Mouse (Mus musculus) lung, embryonic 15.5 days (tissue): ENCODE measurements around the gene Wnt3a. TPM values are rescaled to one million over a fixed set of nuclear protein-coding genes. Genes with fewer than 3 reads are reported as not detected.

Experiments used
- ATAC-seq: fragments of 200-750 bp; cut with Nextera tagmentation; 2 replicates; pipeline ENCODE4 v1.8.0; 2017; ENCODE audit warnings: moderate number of reproducible peaks, borderline replicate concordance; ENCODE audit not compliant: low FRiP score, low TSS enrichment; ENCODE audit errors: extremely low read depth
- H3K27ac ChIP-seq: fragments of 300-500 bp; sonication (generic); 2 replicates; pipeline ENCODE4 v1.5.1; 2015; ENCODE audit warnings: moderate library complexity, mild to moderate bottlenecking, inconsistent platforms
- H3K27me3 ChIP-seq: fragments of 300-500 bp; sonication (generic); 2 replicates; pipeline ENCODE4 v1.6.1; 2015; ENCODE audit warnings: inconsistent platforms
- H3K36me3 ChIP-seq: fragments of 300-500 bp; sonication (generic); 2 replicates; pipeline ENCODE4 v1.6.1; 2015; ENCODE audit warnings: inconsistent platforms
- H3K4me1 ChIP-seq: fragments of 300-500 bp; sonication (generic); 2 replicates; pipeline ENCODE4 v1.6.1; 2015; ENCODE audit warnings: inconsistent platforms
- H3K4me2 ChIP-seq: fragments of 300-500 bp; sonication (generic); 2 replicates; pipeline ENCODE4 v1.6.1; 2015; ENCODE audit warnings: inconsistent platforms, mild to moderate bottlenecking, moderate library complexity
- H3K4me3 ChIP-seq: fragments of 300-500 bp; sonication (generic); 2 replicates; pipeline ENCODE4 v1.5.1; 2015; ENCODE audit warnings: mild to moderate bottlenecking, inconsistent platforms
- H3K9ac ChIP-seq: fragments of 300-500 bp; sonication (generic); 2 replicates; pipeline ENCODE4 v1.6.1; 2015; ENCODE audit warnings: inconsistent platforms
- H3K9me3 ChIP-seq: fragments of 300-500 bp; sonication (generic); 2 replicates; pipeline ENCODE4 v1.6.1; 2016; ENCODE audit warnings: inconsistent platforms
- WGBS: fragments of 180-500 bp; shearing (Covaris S2); methylation state at CpG from one replicate; pipeline ENCODE4 v1.1.7; 2015; 5-methylcytosine and 5-hydroxymethylcytosine counted together
- polyA plus RNA-seq: library from polyadenylated mRNA; unstranded; fragments of >200 nt; fragmentation: Nextera tagmentation; extraction: Ambion mirVana; gene quantifications from 2 replicates; pipeline ENCODE4 v1.2.1, GENCODE M21; 2015

Gene Wnt3a
- polyA plus RNA-seq, 1 experiment from 2014 or later: 0.14 TPM

DNA sequence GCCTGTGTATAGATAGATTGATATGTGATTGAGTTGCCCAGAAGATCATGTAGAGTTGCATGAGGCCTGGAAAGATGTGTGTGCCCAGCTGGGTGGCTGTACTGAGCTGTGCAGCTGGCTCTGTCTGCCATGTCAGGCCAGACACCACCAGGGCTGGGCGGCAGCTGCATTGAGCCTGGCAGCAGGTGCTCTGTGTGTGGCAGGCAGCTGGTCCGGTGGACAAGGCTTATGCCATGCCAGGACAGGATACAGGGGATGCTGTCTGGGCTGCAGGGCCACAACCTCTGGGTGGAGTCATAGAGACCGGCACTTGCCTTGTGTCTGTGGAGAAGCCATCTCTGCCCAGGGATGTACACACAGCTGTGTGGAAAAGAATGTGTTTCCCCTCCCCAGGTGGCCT is 32.4 kb upstream of the Wnt3a start:
- H3K27me3 ChIP-seq: no peaks in the 10 kb centered on the region
- 70% methylated on average over 3 of the region's 3 CpGs for WGBS
- no peaks in the 10 kb centered on the region for H3K9me3 ChIP-seq
- no peaks in the 10 kb centered on the region for H3K36me3 ChIP-seq
- H3K4me2 ChIP-seq: no peak overlapping the region
- H3K27ac ChIP-seq: no peak overlapping the region
- no peak overlapping the region for H3K9ac ChIP-seq
- H3K4me1 ChIP-seq: peaks cover 10% of the 10 kb centered on the region
- ATAC-seq: no peak
- no peak overlapping the region for H3K4me3 ChIP-seq

DNA sequence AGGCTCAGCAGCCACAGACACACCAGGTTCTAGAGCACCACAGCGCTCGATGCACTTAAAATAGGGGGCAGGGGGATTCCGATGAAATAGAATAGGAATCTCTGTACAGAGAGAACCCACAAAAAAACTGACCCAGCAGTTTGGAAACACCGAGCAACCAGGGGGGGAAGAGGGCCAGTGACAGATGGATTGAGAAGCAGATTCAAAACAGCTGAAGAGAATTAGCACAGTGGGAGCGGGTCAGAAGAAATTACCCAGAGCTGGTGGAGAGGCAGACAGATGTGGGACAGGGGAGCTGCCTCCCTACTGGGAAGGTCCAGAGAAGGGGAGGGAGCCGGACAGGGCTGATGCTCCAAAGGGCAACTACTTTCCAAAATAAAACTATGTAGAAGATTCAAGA is 26.0 kb upstream of the Wnt3a start:
- WGBS: 58% methylated on average over 6 of the region's 6 CpGs
- peaks cover 8% of the 10 kb centered on the region; the same call in 1 of the 2 replicates for H3K27me3 ChIP-seq
- H3K4me2 ChIP-seq: no peak overlapping the region
- peaks cover 17% of the 10 kb centered on the region for H3K4me1 ChIP-seq
- H3K4me3 ChIP-seq: no peak overlapping the region
- no peaks in the 10 kb centered on the region for H3K36me3 ChIP-seq
- H3K9ac ChIP-seq: no peak overlapping the region
- H3K9me3 ChIP-seq: no peaks in the 10 kb centered on the region
- ATAC-seq: no peak
- H3K27ac ChIP-seq: no peak overlapping the region

DNA sequence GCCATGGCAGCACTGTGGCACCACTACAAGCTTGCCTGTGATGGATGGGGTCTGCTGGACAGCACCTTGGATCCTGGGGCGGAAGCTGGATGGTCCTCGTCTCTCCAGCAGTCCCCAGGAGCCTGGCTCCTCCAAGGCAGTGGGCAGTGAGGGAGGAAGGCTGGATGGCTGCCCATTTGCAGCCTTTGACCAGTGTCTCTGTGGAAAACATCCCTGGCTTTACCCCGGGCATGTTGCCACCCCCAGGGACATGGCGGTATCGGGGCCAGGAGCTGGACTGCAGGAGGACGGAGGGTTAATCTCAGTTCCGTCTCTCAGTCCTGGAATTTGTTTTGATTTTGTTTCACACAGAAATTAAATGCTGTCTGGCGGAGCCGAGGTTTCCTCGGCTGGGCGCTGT is 23.4 kb upstream of the Wnt3a start:
- H3K9ac ChIP-seq: no peak overlapping the region

DNA sequence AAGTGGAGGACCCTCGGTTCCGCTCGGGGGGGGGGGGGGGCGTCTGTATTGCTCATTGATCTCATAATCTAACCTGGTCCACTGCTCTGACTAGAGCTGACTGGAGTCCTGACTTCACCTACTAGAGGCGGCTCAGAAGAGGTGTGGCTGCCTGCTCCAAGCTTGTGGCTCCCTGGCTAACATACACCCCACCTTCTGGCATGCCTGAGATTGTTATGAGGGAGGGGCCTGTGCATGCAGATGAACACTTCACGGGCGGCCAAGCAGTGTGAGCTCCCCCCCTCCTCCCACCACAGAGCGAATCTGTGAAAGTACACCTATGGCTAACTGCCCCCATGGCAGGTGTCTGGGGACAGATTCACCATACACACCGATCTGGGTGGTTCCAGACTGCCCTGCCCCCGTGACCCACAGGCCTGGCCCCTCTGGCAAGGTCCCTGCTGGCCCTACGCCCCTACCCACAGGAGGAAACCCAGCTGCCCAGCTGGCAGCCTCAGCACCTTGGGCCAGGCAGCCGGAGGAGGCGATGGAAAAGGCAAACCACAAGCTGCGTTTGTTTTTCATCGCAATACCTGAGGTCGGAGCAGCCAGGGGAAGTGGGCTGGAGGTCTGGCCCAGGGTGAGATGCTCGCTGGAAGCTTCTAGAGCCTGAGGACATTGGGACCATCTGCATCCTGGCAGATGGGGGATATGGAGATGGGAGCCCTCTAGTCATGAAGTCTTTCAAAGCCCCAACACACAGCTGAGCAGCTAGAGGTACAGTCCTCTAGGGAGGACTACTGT is 22.7 kb upstream of the Wnt3a start:
- Histone ChIP-seq H3K27ac (no peak overlapping the region), H3K9ac (no peak overlapping the region), H3K36me3 (no peaks in the 10 kb centered on the region), H3K4me2 (no peak overlapping the region), H3K4me3 (no peak overlapping the region), H3K9me3 (no peaks in the 10 kb centered on the region), H3K27me3 (peaks cover 36% of the 10 kb centered on the region), H3K4me1 (peaks cover 37% of the 10 kb centered on the region)
- ATAC-seq: peak; percentile 9; the same call in 1 of the 2 replicates
- 43% methylated on average over 17 of the region's 17 CpGs for WGBS

More for the DNA sequence above, 23.4 kb upstream of the Wnt3a start:
- Histone ChIP-seq H3K4me3 (no peak overlapping the region), H3K27ac (no peak overlapping the region), H3K27me3 (peaks cover 29% of the 10 kb centered on the region), H3K36me3 (no peaks in the 10 kb centered on the region), H3K4me1 (peaks cover 29% of the 10 kb centered on the region), H3K4me2 (no peak overlapping the region), H3K9me3 (no peaks in the 10 kb centered on the region)
- 42% methylated on average over 11 of the region's 11 CpGs for WGBS
- no peak for ATAC-seq

DNA sequence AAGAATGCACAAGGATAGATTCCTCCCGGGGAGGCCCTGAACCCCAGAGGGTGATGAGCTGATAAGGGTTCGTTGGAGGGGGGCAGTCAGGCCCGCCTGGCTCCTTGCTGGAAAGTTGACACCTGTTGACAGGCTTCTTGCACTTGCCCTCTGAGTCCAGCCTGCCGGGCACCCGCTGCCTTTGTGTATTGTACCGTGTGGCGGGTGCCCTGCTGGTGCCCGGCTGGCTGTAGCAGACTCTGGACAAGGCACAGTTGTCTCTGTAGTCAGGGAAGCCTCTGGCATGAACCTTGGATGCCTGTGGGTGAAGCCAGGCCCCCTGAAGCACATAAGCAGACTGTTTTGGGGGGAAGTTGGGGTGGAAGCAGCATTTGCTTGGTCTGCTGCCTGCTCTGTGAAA is 21.9 kb upstream of the Wnt3a start:
- Histone ChIP-seq H3K36me3 (no peaks in the 10 kb centered on the region), H3K4me2 (no peak overlapping the region), H3K9ac (no peak overlapping the region), H3K4me3 (no peak overlapping the region), H3K27me3 (peaks cover 44% of the 10 kb centered on the region), H3K4me1 (peaks cover 43% of the 10 kb centered on the region), H3K9me3 (no peaks in the 10 kb centered on the region), H3K27ac (no peak overlapping the region)
- WGBS: 28% methylated on average over 8 of the region's 8 CpGs
- no peak for ATAC-seq

DNA sequence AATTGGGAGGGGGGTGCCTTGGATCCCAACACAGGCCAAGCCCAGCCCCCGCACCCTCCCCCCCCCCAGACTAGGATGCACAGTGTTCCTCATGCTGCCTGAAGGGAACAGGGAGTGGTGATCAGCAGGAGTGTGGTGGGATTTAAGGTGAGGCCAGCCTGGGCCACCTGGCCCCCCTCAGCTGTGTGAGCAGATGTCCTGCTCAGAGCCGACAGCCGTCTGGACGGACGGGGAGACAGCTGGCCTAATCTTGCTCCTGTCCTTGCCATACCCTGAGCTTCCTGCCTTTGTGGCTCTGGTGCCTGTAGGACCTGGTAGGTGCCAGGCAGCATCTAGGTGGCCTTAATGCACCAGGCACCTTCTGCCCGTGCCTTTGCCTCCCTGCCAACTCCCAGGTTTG is 21.5 kb upstream of the Wnt3a start:
- H3K4me1 ChIP-seq: peaks cover 47% of the 10 kb centered on the region
- 54% methylated on average over 6 of the region's 6 CpGs for WGBS

DNA sequence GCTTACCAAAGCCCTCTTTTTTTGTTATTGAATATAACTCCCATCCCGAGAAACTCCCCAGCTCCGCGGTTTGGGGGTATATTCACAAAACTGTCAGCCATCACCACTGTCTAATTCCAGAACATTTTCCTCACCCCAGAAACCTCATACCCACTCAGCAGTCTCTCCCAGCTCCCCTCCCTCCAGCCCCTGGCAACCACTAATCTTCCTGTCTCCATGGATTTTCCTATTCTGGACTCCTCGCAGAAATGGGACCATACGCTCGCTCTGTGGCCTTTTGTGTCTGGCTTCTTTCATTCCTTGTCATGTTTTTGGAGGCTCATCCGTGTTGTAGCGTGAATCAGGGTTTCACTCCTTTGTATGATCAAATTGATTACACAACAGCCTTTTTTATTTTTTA is 19.4 kb upstream of the Wnt3a start:
- H3K36me3 ChIP-seq: no peaks in the 10 kb centered on the region
- no peak for ATAC-seq
- H3K9ac ChIP-seq: no peak overlapping the region
- H3K4me1 ChIP-seq: peaks cover 66% of the 10 kb centered on the region
- H3K4me3 ChIP-seq: no peak overlapping the region
- no peaks in the 10 kb centered on the region for H3K9me3 ChIP-seq
- 73% methylated on average over 8 of the region's 8 CpGs for WGBS
- H3K4me2 ChIP-seq: no peak overlapping the region
- H3K27ac ChIP-seq: 0 out of 2 replicates have a peak overlapping the region, but pooled peaks have one; percentile 70
- peaks cover 69% of the 10 kb centered on the region for H3K27me3 ChIP-seq

More for the DNA sequence above, 21.5 kb upstream of the Wnt3a start:
- H3K36me3 ChIP-seq: no peaks in the 10 kb centered on the region
- H3K9ac ChIP-seq: no peak overlapping the region
- no peak overlapping the region for H3K4me2 ChIP-seq
- peaks cover 48% of the 10 kb centered on the region for H3K27me3 ChIP-seq
- no peak overlapping the region for H3K4me3 ChIP-seq
- H3K27ac ChIP-seq: no peak overlapping the region
- no peak for ATAC-seq
- no peaks in the 10 kb centered on the region for H3K9me3 ChIP-seq

DNA sequence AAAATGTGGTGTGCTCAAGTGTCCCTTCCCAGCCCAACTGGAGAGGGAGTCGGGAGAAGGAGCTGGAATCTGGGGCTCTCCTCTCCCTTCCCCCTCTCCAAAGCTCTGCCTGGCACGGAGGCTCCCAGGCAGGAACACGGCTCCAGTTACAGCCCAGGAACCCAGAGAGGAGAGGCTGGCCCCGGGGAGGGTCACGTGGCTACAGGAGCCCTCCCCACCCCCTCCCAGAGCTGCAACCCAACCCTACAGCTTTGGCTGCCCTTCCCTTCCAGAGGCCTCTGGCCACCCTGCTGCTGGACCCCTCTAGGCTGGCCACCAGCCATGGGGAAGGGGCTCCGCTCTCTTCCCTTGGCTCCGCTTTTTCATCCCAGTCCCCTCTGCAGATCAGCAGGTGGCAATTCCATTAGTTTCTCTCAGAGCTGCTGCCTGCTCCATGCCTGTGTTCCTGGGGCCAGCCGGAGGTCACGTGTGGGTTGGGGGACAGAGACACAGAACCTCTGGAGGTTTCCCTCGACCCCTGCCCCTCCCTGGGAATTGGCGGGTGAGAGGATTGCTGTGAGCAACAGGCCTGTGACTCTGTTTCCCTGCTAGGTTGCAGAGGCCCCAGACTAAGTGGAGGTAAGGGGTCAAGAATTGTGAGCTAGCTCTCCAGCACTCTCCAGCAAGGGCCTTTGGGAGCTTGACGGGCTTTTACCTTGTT is 18.7 kb upstream of the Wnt3a start:
- peak; percentile 57; the same call in 1 of the 2 replicates for ATAC-seq
- Histone ChIP-seq H3K27ac (peak overlapping the region; percentile 70), H3K4me1 (peaks cover 67% of the 10 kb centered on the region), H3K9me3 (no peaks in the 10 kb centered on the region), H3K4me2 (peak overlapping the region; percentile 38), H3K27me3 (peaks cover 76% of the 10 kb centered on the region), H3K9ac (0 out of 2 replicates have a peak overlapping the region, but pooled peaks have one; percentile 1), H3K4me3 (0 out of 2 replicates have a peak overlapping the region, but pooled peaks have one; percentile 7), H3K36me3 (no peaks in the 10 kb centered on the region)
- 12% methylated on average over 12 of the region's 12 CpGs for WGBS

DNA sequence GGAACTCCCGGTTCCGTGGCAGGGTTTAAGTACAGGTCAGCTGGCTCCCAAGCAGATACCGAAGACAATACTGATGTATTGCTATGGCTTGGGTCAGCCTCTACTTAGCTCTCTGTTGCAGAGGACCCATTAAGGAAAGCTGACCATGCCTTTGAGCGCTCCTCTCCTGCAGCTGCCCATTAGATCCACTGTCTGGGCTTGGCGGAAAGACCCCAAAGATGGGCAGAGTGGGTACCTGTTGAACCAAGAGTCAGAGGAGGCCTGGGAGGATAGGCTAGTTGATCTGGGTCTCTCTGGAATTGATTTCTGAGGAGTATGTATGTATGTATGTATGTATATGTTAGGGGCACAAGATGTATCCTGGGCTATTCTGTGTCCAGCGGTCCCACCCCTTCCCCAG is 18.1 kb upstream of the Wnt3a start:
- peak overlapping the region; percentile 38 for H3K4me2 ChIP-seq
- peak overlapping the region; percentile 61; the same call in 1 of the 2 replicates for H3K4me3 ChIP-seq
- H3K27ac ChIP-seq: peak overlapping the region; percentile 70
- H3K4me1 ChIP-seq: peaks cover 60% of the 10 kb centered on the region
- no peak for ATAC-seq
- H3K36me3 ChIP-seq: no peaks in the 10 kb centered on the region
- H3K9me3 ChIP-seq: no peaks in the 10 kb centered on the region
- H3K27me3 ChIP-seq: peaks cover 82% of the 10 kb centered on the region
- no peak overlapping the region for H3K9ac ChIP-seq
- 39% methylated on average over 6 of the region's 6 CpGs for WGBS

DNA sequence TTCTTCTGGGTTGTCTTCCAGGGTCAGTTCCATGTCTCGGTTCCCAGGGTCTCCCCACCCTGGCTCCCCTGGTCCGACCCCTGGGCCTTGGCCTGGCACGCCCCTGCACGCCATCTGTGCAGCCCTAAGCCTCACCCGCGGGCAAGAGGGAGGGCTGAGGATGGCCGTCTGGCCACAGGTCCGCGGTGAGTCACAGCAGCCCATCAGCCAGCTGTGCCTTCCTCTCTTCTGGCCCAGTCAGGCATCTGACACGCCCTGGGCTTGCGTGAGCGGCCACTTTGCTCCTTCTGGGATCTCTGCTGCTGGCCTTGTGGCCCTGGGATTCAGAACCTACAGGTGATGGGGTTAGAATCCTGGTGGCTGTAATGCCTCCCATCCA is 17.6 kb upstream of the Wnt3a start:
- Histone ChIP-seq H3K36me3 (no peaks in the 10 kb centered on the region), H3K9ac (no peak overlapping the region; the same call in 1 of the 2 replicates), H3K9me3 (no peaks in the 10 kb centered on the region), H3K27me3 (peaks cover 86% of the 10 kb centered on the region), H3K4me3 (peak overlapping the region; percentile 61), H3K4me1 (peaks cover 56% of the 10 kb centered on the region), H3K4me2 (peak overlapping the region; percentile 38), H3K27ac (peak overlapping the region; percentile 70)
- 31% methylated on average over 12 of the region's 12 CpGs for WGBS
- no peak for ATAC-seq

DNA sequence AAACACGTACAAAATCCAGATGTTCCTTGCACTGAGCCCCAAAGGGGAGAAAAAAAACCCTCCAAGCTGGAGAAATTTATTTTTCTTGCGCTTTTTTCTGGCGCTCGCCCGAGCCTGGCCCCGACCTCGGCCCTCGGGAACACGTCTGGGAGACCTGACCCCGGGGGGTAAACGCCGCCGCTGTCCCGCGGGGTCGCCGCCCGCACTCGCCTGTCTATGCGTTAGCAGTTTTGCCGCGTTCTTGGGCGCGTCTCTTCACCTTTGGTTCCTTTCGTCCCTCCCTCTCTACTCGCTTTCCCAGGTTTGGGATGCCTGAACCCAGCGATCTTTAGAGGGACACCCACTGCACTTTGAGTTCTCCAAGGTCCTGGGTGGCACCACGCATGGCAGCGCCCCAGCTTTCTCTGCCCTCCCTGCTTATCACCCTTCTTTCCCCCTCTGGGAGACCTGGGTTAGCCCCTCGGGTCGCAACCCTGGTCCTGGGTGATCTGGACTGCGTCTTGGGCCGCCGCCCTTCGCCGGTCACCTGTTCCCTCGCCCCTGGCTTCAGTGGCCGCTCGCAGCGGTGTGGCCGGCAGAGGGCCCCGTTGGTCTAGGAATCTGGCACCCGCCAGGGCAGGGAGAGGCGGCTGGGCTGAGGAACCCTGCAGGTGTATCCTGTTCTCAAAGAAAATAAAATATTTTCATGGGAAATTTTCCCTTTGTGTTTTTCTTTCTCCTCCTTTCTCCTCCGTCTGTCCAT is 17.0 kb upstream of the Wnt3a start:
- peak overlapping the region; percentile 98 for H3K4me2 ChIP-seq
- H3K4me3 ChIP-seq: peak overlapping the region; percentile 61
- no peaks in the 10 kb centered on the region for H3K36me3 ChIP-seq
- peak overlapping the region; percentile 66 for H3K9ac ChIP-seq
- H3K27ac ChIP-seq: no peak overlapping the region
- WGBS: under 1% methylated on average over 45 of the region's 45 CpGs
- peaks cover 86% of the 10 kb centered on the region for H3K27me3 ChIP-seq
- ATAC-seq: no peak
- peaks cover 51% of the 10 kb centered on the region for H3K4me1 ChIP-seq
- H3K9me3 ChIP-seq: no peaks in the 10 kb centered on the region
